Mouse (Mus musculus): ENCODE measurements around the gene Mgll. TPM values are rescaled to one million over a fixed set of nuclear protein-coding genes. Genes with fewer than 3 reads are reported as not detected.

Gene Mgll
- polyA plus RNA-seq, 1 experiment from 2014 or later: 36.2 TPM

DNA sequence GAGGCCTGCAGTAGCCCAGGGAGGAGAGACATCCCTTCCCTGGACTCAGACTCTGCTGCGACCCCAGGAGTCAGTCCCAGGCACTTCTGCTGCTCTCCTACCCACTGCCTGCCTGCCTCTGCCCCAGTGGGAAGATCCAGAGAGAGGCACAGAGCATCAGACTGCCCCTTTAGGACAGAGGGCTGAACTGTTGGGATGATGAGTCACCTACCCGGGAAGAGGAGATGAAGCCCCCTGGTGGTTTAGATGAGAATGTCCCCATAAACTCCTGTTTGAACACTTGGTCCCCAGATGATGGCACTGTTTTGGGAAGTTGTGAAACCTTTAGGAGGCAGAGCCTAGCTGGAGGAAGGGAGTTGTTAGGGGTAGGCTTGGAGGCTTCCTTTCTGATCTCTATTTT lies 136.7 kb downstream of the Mgll start:
- Histone ChIP-seq H3K4me2 (no peak overlapping the region), H3K9ac (no peak overlapping the region), H3K36me3 (replicated peaks) (peaks cover 44% of the 10 kb centered on the region), H3K4me3 (no peak overlapping the region), H3K9me3 (no peaks in the 10 kb centered on the region), H3K27me3 (replicated peaks) (no peaks in the 10 kb centered on the region), H3K4me1 (no peaks in the 10 kb centered on the region), H3K27ac (no peak overlapping the region)
- 11% methylated on average over 2 of the region's 2 CpGs for WGBS
- ATAC-seq (replicated peaks): no peak

DNA sequence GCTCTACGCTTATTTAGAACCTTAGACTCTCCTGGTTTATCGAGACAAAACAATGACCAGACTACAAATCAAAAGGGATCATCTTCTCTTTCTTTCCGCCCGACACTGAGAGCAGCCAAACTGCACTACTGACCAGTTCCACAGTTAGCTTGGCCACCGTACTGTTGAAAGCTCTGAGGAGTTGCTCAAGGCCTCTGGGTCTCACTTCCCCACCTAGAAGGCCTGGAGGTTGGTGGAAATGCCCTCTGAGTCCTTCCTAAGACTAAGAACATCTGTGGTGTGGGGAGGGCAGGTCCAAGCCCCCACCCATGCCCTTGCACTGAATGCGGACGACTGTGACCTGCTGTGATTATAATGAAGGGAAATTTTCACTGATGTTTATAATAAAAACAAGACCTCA lies 141.5 kb downstream of the Mgll start:
- WGBS: 81% methylated on average over 7 of the region's 7 CpGs
- no peak overlapping the region for H3K4me3 ChIP-seq

DNA sequence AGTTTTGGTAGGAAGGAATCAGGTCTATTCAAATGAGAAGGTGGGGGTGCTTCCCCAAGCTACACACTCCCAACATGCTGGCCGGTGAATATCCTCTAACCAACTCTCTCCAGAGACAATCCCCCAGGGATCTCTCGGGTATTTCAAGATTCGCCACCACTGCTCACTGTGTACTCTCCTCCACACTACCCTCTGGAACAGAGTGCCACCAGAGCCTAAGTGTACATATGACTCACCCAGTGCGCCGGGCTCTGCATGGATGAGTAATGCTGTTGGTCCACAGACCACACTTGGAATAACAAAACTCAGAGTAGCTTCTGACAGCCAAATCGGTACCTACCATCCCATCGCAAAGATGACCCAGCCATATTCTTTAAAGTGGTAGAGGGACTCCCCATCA lies 145.2 kb downstream of the Mgll start:
- peaks cover 40% of the 10 kb centered on the region for H3K4me1 ChIP-seq
- WGBS: 85% methylated on average over 7 of the region's 7 CpGs
- peaks cover 3% of the 10 kb centered on the region; the same call in 1 of the 2 replicates for H3K36me3 ChIP-seq (replicated peaks)

More for the DNA sequence above, 141.5 kb downstream of the Mgll start:
- ATAC-seq (replicated peaks): no peak
- H3K27me3 ChIP-seq (replicated peaks): no peaks in the 10 kb centered on the region
- H3K36me3 ChIP-seq (replicated peaks): peaks cover 32% of the 10 kb centered on the region
- no peaks in the 10 kb centered on the region for H3K9me3 ChIP-seq
- no peak overlapping the region for H3K27ac ChIP-seq
- H3K4me1 ChIP-seq: peaks cover 14% of the 10 kb centered on the region
- no peak overlapping the region for H3K4me2 ChIP-seq
- H3K9ac ChIP-seq: no peak overlapping the region

DNA sequence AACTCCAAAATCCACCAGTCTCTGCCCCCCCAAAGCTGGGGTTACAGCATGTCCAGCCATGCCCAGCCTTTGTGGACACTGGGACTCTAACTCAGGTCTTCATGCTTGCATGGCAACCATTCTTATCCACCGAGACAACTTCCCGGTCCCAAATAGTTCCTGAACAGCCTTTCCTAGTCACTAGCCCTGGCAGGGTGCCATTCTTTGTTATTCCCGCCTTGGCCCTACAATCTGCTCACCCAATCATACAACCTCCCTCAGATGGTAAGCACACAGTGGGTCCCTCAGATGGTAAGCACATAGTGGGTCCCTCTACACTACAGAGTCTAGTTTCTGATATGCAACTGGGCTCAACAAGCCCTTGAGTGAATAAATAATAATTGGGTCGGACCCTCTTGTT lies 146.4 kb downstream of the Mgll start:
- Histone ChIP-seq H3K27me3 (replicated peaks) (no peaks in the 10 kb centered on the region), H3K4me2 (peak overlapping the region; percentile 88; the same call in 1 of the 2 replicates), H3K36me3 (replicated peaks) (no peaks in the 10 kb centered on the region), H3K9me3 (no peaks in the 10 kb centered on the region), H3K9ac (no peak overlapping the region), H3K4me1 (peaks cover 44% of the 10 kb centered on the region), H3K27ac (peak overlapping the region; percentile 60; the same call in 1 of the 2 replicates), H3K4me3 (no peak overlapping the region)
- 47% methylated on average over 4 of the region's 4 CpGs for WGBS
- no peak for ATAC-seq (replicated peaks)

More for the DNA sequence above, 145.2 kb downstream of the Mgll start:
- Histone ChIP-seq H3K9ac (no peak overlapping the region), H3K27ac (no peak overlapping the region), H3K4me3 (no peak overlapping the region), H3K27me3 (replicated peaks) (no peaks in the 10 kb centered on the region), H3K4me2 (no peak overlapping the region), H3K9me3 (no peaks in the 10 kb centered on the region)
- no peak for ATAC-seq (replicated peaks)

DNA sequence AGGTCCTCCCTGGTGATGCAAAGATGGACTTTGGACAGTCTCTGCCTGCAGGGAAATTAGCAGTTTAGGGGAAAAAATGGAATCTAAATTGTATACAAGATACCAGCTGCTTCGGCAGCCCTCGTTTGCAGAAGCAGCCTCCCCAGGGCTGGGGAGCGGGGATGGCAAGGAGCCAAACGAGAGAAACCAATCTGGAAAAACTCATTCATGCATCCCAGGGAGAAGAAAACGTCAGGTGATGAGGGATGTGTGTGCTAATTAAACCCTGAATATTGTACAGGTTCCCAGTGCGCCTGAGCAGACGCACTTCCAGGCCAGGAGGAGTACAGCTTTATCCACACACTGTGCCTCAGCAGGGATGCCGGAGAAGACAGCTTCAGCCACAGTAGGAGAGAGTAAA lies 147.3 kb downstream of the Mgll start:
- Histone ChIP-seq H3K4me3 (peak overlapping the region; percentile 91; the same call in 1 of the 2 replicates), H3K9ac (no peak overlapping the region), H3K27ac (peak overlapping the region; percentile 60), H3K27me3 (replicated peaks) (0 out of 2 replicates have a peak, but pooled peaks cover 4% of the 10 kb centered on the region), H3K9me3 (no peaks in the 10 kb centered on the region), H3K4me1 (peaks cover 44% of the 10 kb centered on the region), H3K36me3 (replicated peaks) (no peaks in the 10 kb centered on the region), H3K4me2 (peak overlapping the region; percentile 88)
- 24% methylated on average over 8 of the region's 8 CpGs for WGBS
- ATAC-seq (replicated peaks): no peak

DNA sequence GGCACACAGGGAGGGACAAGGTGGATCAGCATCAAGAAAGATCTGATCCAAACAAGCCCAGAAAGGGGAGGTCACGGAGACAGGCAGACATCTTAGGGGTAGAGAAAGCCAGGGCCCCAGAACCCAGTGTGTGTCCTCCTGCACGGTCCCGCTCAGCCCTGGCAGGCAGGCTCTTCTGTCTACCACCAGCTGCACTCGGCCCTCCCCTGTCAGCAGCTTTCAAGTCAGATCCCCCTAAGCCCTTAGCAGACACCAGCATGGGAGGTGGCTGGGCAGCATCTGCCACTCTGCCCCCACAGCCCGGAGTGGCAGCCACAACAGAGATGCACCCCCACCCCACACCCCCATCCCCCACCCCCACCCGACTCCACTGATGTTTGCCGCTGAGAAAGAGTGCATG lies 148.6 kb downstream of the Mgll start:
- H3K27ac ChIP-seq: peak overlapping the region; percentile 98
- H3K36me3 ChIP-seq (replicated peaks): no peaks in the 10 kb centered on the region
- 0 out of 2 replicates have a peak, but pooled peaks cover 4% of the 10 kb centered on the region for H3K27me3 ChIP-seq (replicated peaks)
- WGBS: 6% methylated on average over 7 of the region's 7 CpGs
- peak overlapping the region; percentile 95 for H3K9ac ChIP-seq
- peak overlapping the region; percentile 91 for H3K4me3 ChIP-seq
- ATAC-seq (replicated peaks): peak; percentile 12; the same call in 1 of the 2 replicates
- peaks cover 44% of the 10 kb centered on the region for H3K4me1 ChIP-seq
- H3K9me3 ChIP-seq: no peaks in the 10 kb centered on the region
- H3K4me2 ChIP-seq: peak overlapping the region; percentile 88

DNA sequence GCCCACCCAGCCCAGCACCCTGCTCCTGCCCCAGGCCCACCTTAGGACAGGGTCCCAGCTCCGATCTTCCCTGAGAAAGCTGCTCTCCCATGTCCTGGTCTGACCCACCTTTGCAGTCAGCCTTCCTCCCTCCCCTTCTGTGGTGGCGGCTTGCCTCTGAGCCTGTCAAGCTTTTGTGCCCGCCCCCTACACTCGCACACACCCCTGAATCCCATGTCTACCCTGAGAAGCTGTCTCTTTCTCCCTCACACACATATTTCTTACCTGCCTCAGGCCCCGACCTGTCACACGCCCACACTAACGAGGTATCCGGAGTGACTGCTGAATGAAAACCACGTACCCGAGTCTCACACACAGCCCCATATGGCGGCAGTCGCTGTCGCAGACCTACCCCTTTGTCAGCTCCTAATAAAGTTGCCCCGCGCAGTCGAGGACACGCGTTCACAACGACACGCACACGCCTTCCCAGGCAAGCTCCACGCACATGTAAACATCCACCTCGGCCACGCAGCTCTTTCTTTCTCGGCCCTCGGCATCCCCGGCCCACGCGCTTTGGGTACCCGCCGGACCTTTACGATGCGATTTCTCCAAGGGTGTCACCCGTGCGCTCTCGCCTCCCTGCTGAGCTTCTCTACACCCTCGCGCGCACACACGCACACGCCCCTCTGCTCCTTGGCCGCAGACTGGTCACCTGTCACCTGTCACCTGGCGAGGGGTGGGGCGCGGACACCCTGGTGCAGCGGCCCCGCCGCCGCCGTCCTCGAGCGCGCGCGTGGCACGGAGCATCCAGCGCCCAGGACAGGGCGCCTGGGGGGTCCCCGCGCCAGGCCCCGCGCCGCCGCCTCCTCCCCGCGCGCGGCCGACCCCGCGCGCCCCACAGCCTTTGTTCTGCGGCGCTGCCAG lies 150.0 kb downstream of the Mgll start:
- no peaks in the 10 kb centered on the region for H3K36me3 ChIP-seq (replicated peaks)
- H3K4me3 ChIP-seq: peak overlapping the region; percentile 91
- 0 out of 2 replicates have a peak, but pooled peaks cover 4% of the 10 kb centered on the region for H3K27me3 ChIP-seq (replicated peaks)
- peak; percentile 71 for ATAC-seq (replicated peaks)
- peak overlapping the region; percentile 88 for H3K4me2 ChIP-seq
- peaks cover 42% of the 10 kb centered on the region for H3K4me1 ChIP-seq
- peak overlapping the region; percentile 98 for H3K27ac ChIP-seq
- 2% methylated on average over 64 of the region's 74 CpGs for WGBS
- H3K9me3 ChIP-seq: no peaks in the 10 kb centered on the region
- peak overlapping the region; percentile 95 for H3K9ac ChIP-seq

DNA sequence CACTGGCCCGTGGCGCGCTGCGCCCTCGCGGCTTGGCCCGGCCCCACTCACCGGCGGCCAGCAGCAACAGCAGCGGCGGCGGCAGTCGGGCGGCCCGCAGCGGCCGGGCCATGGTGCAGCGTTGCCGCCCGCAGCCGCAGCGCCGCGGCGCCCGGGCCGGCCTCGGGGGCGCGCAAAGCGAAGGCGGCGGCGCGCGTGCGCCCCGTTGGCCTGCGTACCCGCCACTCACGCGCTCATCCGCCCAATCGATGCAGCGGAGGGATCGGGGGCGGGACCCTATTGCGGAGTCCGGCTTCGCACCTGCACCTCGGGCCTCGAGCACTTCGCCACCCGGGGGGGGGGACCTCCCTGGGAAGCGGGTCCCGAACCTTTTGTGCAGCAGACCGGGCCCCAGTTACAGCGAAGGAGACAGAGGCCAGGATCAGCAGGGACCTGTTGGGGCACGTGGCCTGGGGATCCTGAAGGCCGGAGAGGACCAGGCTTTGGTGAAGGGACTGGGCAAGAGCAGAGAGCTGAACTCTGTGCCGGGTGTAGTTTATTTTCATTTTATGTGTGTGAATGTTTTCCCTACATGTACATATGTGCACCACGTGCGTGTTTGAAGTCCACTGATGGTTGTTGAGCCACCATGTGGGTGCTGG lies 150.8 kb downstream of the Mgll start, which contains the start of gene Podxl2:
Gene Podxl2, minus strand, starts transcription at position 177 of the 641 bp plus-strand sequence.
- no peaks in the 10 kb centered on the region for H3K9me3 ChIP-seq
- 4% methylated on average over 60 of the region's 63 CpGs for WGBS
- ATAC-seq (replicated peaks): peak; percentile 72
- peak within 1 kb of the TSS; percentile 98 for H3K27ac ChIP-seq
- H3K9ac ChIP-seq: peak within 1 kb of the TSS; percentile 95
- H3K4me2 ChIP-seq: peak within 1 kb of the TSS; percentile 88
- H3K4me1 ChIP-seq: peaks cover 38% of the 10 kb centered on the region
- no peaks in the 10 kb centered on the region for H3K36me3 ChIP-seq (replicated peaks)
- 0 out of 2 replicates have a peak, but pooled peaks cover 4% of the 10 kb centered on the region for H3K27me3 ChIP-seq (replicated peaks)
- peak within 1 kb of the TSS; percentile 91 for H3K4me3 ChIP-seq

Other genes starting within 250 kb of the Mgll start
- 169 and 170 TPM in 2 replicates for gene Sec61a1, start 205.5 kb upstream of the Mgll start, polyA plus RNA-seq (2015; fragmentation: Nextera tagmentation; extraction: Ambion mirVana)
- gene Kbtbd12, start 86.5 kb upstream of the Mgll start, polyA plus RNA-seq (2015; fragmentation: Nextera tagmentation; extraction: Ambion mirVana): 0.26 and 0.65 TPM in 2 replicates
- gene Abtb1, start 117.6 kb downstream of the Mgll start, polyA plus RNA-seq (2015; fragmentation: Nextera tagmentation; extraction: Ambion mirVana): 40.4 and 42.5 TPM in 2 replicates
- gene Podxl2, start 150.6 kb downstream of the Mgll start, polyA plus RNA-seq (2015; fragmentation: Nextera tagmentation; extraction: Ambion mirVana): 697 and 723 TPM in 2 replicates
- 24.7 and 28.8 TPM in 2 replicates for gene Mcm2, start 174.4 kb downstream of the Mgll start, polyA plus RNA-seq (2015; fragmentation: Nextera tagmentation; extraction: Ambion mirVana)
- 102 and 103 TPM in 2 replicates for gene Tpra1, start 177.8 kb downstream of the Mgll start, polyA plus RNA-seq (2015; fragmentation: Nextera tagmentation; extraction: Ambion mirVana)